Mouse (Mus musculus) heart, adult 9 months (tissue): Measurements from ENCODE around the gene Sh2d1b2.

Experiments
- DNase-seq, 2 experiments: peaks; one replicate each; pipeline ENCODE4 v3.0.0; 2022; ENCODE audit warnings: low spot score in 2 of 2

The Sh2d1b2 gene

GRCm38 (mm10) chr1:170277016-170277415 lies 44.5 kb downstream of the Sh2d1b2 start, which contains the start of gene Sh2d1b1:
Gene Sh2d1b1 (plus strand): TSS chr1:170277320.
- DNase-seq, result no peak

- DNase-seq, result no peak
Observed at GRCm38 (mm10) chr1:170282415-170283129, 50.0 kb downstream of the Sh2d1b2 start.

GRCm38 (mm10) chr1:170292239-170292951 lies 59.8 kb downstream of the Sh2d1b2 start:
- DNase-seq, result peak; percentile 6 to 41

- DNase-seq, result no peak
Observed at GRCm38 (mm10) chr1:170293257-170293656, 60.7 kb downstream of the Sh2d1b2 start.

GRCm38 (mm10) chr1:170294786-170295570 lies 62.4 kb downstream of the Sh2d1b2 start:
- no peak for DNase-seq

- no peak for DNase-seq
Observed at GRCm38 (mm10) chr1:170299496-170299895, 66.9 kb downstream of the Sh2d1b2 start.

- no peak for DNase-seq
Observed at GRCm38 (mm10) chr1:170301686-170302085, 69.1 kb downstream of the Sh2d1b2 start.

GRCm38 (mm10) chr1:170302456-170302855 lies 69.9 kb downstream of the Sh2d1b2 start:
- DNase-seq, result no peak

- no peak for DNase-seq
Observed at GRCm38 (mm10) chr1:170303103-170303502, 70.6 kb downstream of the Sh2d1b2 start.
